Mouse (Mus musculus) myocyte (in vitro differentiated cells): ENCODE measurements around the gene Parl. TPM values are rescaled to one million over a fixed set of nuclear protein-coding genes. Genes with fewer than 3 reads are reported as not detected.

Experiments used
- H3K27me3 ChIP-seq: one replicate; pipeline ENCODE4 v1.6.1; 2011; ENCODE audit not compliant: control insufficient read depth, insufficient read depth, insufficient read length
- H3K36me3 ChIP-seq: one replicate; pipeline ENCODE4 v1.6.1; 2011; ENCODE audit not compliant: control insufficient read depth, insufficient read depth
- H3K4me2 ChIP-seq: one replicate; pipeline ENCODE4 v1.6.1; 2011; ENCODE audit warnings: low read depth, control low read depth
- H3K4me3 ChIP-seq: one replicate; pipeline ENCODE4 v1.5.1; 2011; ENCODE audit warnings: mild to moderate bottlenecking, control low read depth, moderate library complexity
- H3K79me2 ChIP-seq: one replicate; pipeline ENCODE4 v1.6.1; 2011; ENCODE audit not compliant: control insufficient read depth, insufficient read depth
- H3ac ChIP-seq: one replicate; pipeline ENCODE4 v1.6.1; 2011; ENCODE audit not compliant: control insufficient read depth, insufficient read length
- CEBPB ChIP-seq: IDR thresholded peaks from 2 replicates; pipeline ENCODE4 v1.6.1; 2011; ENCODE audit warnings: mild to moderate bottlenecking, moderate library complexity; ENCODE audit not compliant: poor library complexity, insufficient read depth, severe bottlenecking
- E2F4 ChIP-seq: IDR thresholded peaks from one replicate; pipeline ENCODE4 v1.6.1; 2011; ENCODE audit warnings: mild to moderate bottlenecking, control low read depth, moderate library complexity; ENCODE audit not compliant: insufficient read depth
- MAX ChIP-seq: IDR thresholded peaks from one replicate; pipeline ENCODE4 v1.6.1; 2011; ENCODE audit warnings: low read depth, mild to moderate bottlenecking, control low read depth
- MYOD1 ChIP-seq, 3 experiments: IDR thresholded peaks; one replicate each; pipeline ENCODE4 v1.6.1; 2011; ENCODE audit warnings: control low read depth in 2 of 3, low read depth in 2 of 3, mild to moderate bottlenecking in 2 of 3, moderate library complexity in 1 of 3; ENCODE audit not compliant: insufficient read length in 2 of 3, control insufficient read depth in 1 of 3
- MYOG ChIP-seq, 3 experiments: IDR thresholded peaks; one replicate each; pipeline ENCODE4 v1.6.1; 2011; ENCODE audit warnings: control low read depth in 2 of 3, low read depth in 2 of 3, mild to moderate bottlenecking in 2 of 3; ENCODE audit not compliant: insufficient read length in 2 of 3, control insufficient read depth in 1 of 3, insufficient read depth in 1 of 3
- POLR2A ChIP-seq: IDR thresholded peaks from one replicate; pipeline ENCODE4 v1.6.1; 2011; ENCODE audit warnings: low read depth, mild to moderate bottlenecking, control low read depth, moderate library complexity; ENCODE audit not compliant: insufficient read length
- POLR2AphosphoS2 ChIP-seq: IDR thresholded peaks from one replicate; pipeline ENCODE4 v1.6.1; 2011; ENCODE audit warnings: low read depth, control low read depth; ENCODE audit not compliant: insufficient read length
- REST ChIP-seq: IDR thresholded peaks from one replicate; pipeline ENCODE4 v1.6.1; 2011; ENCODE audit warnings: mild to moderate bottlenecking, control low read depth, moderate library complexity; ENCODE audit not compliant: insufficient read depth, insufficient read length
- SRF ChIP-seq: IDR thresholded peaks from one replicate; pipeline ENCODE4 v1.6.1; 2011; ENCODE audit warnings: low read depth; ENCODE audit not compliant: control insufficient read depth, insufficient read length
- TCF12 ChIP-seq: IDR thresholded peaks from one replicate; pipeline ENCODE4 v1.6.1; 2011; ENCODE audit warnings: mild to moderate bottlenecking, control low read depth; ENCODE audit not compliant: poor library complexity, insufficient read depth, severe bottlenecking
- TCF3 ChIP-seq: IDR thresholded peaks from one replicate; pipeline ENCODE4 v1.6.1; 2011; ENCODE audit warnings: low read depth, control low read depth; ENCODE audit not compliant: insufficient read length
- USF1 ChIP-seq: IDR thresholded peaks from one replicate; pipeline ENCODE4 v1.6.1; 2011; ENCODE audit warnings: low read depth, mild to moderate bottlenecking, control low read depth, moderate library complexity
- polyA plus RNA-seq: library from polyadenylated mRNA; unstranded; fragments of >200 nt; fragmentation: generic; extraction: Trizol; gene quantifications from one replicate; pipeline ENCODE4 v1.2.1, GENCODE M21; 2012; ENCODE audit warnings: missing spikeins

Parl gene
- polyA plus RNA-seq, 1 experiment: 151 TPM

DNA sequence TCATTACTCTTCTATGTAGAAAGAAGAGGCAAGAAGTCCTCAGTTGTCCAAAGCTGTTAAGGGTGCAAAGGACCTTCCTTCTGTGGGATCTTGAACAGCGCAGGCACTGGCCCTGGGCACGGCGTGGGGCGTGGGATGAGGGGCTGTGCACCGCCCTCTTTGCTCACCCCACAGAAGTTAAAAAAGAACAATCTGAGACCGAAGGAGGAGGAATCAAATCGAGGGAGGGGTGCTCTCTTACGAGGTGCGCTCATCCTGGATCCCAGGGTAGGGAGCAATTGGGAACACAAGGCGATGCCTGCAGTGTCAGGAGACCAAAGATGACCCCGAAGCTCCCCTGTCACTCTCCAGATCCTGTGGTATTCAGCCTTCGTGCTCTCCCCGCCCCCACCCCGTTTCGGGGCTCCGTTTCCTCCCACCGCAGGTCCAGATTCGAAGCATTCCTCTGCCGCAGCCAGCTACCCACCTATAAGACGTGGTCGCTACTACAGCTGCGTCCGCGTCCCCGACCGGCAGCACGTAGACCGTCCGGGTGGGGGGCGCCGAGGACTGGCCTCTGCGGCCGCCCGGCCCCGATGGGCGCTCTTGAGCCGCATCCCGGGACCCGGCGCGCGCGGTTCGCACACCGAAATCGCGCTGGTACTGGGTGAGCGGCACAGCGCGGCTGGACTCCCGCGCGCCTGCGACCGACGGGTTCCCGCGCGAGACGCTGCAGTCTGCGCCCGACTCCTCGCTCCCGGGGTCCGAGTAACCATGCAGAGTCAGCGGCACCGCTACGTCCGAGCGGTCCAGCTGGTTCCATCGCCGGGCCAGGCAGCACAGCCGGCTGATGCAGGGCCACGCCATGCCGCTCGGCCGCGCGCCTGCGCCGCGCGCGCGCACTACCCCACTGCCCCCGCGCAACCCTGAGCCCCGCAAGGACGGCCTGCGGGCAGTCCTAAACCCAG, 61.4 kb downstream of the Parl start, which contains the start of gene Map6d1:
Gene Map6d1 (minus strand): TSS at position 891 of the 947 bp plus-strand sequence.
- H3K4me2 ChIP-seq: peak within 1 kb of the TSS; percentile 78
- TF ChIP-seq POLR2A: peak; percentile 63
- TF ChIP-seq MYOD1 (IDR thresholded peaks at IDR 0.05; ENCODE audit: control insufficient read depth in 1 of 3, insufficient read length in 2 of 3, low read depth in 2 of 3): peak in 1 of 3 experiments; percentile 25
- no peak for TF ChIP-seq E2F4
- H3K36me3 ChIP-seq: no peaks in the 10 kb centered on the region
- H3K27me3 ChIP-seq: peaks cover 9% of the 10 kb centered on the region
- peak within 1 kb of the TSS; percentile 62 for H3ac ChIP-seq
- H3K4me3 ChIP-seq: peak within 1 kb of the TSS; percentile 22
- no peaks in the 10 kb centered on the region for H3K79me2 ChIP-seq

DNA sequence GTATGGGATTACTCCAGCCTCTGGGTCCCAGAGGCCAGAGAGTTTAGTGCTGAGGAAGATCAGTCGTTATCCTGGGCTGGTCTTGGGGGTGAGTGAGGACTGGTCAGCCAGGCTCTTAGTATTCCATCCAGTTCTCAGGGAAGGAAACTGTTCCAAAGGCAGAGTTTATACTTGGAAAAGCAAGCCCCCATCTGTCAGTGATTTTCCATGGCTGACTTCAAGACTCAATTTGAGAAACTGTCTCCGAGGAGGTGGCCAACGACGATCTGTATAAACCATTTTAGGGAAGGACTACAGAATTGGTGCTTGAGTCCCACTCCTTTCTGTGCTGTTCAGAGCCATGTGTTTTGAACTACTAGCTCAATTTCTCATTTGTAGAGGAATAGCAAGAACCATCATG, 63.5 kb downstream of the Parl start:
- no peak overlapping the region for H3K4me3 ChIP-seq
- H3K27me3 ChIP-seq: peaks cover 9% of the 10 kb centered on the region
- no peak for TF ChIP-seq SRF
- TF ChIP-seq TCF3: no peak
- no peak for TF ChIP-seq REST
- TF ChIP-seq TCF12: no peak
- no peak for TF ChIP-seq MYOD1 (IDR thresholded peaks at IDR 0.05; ENCODE audit: control insufficient read depth in 1 of 3, insufficient read length in 2 of 3, low read depth in 2 of 3)
- no peak for TF ChIP-seq MAX
- TF ChIP-seq MYOG (IDR thresholded peaks at IDR 0.05; ENCODE audit: control insufficient read depth in 1 of 3, insufficient read depth in 1 of 3, insufficient read length in 2 of 3, low read depth in 2 of 3): no peak
- no peak for TF ChIP-seq CEBPB
- no peak for TF ChIP-seq POLR2AphosphoS2
- no peak for TF ChIP-seq USF1
- no peak for TF ChIP-seq POLR2A
- TF ChIP-seq E2F4: no peak
- no peak overlapping the region for H3K4me2 ChIP-seq
- no peaks in the 10 kb centered on the region for H3K36me3 ChIP-seq
- no peaks in the 10 kb centered on the region for H3K79me2 ChIP-seq
- no peak overlapping the region for H3ac ChIP-seq

DNA sequence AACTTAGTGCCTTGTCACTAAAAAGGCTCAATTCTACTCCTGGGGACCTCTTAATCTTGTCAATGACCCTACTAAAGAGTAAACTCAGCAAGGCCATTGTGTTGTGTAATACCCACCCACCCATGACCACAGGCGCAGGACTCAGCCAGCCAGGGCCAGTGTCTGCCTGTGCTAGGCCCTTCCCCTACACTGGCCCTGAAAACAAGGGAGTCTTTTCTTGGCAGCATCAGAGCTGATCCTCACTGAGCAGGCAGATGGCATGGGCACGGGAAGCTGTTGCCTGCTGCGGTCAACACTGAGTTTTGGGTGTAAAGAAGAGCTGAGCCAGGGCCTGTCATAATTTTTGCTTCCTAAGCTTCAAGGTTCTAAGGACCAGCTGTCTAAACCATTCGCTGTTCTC, 64.8 kb downstream of the Parl start:
- no peak overlapping the region for H3K4me3 ChIP-seq
- H3K36me3 ChIP-seq: no peaks in the 10 kb centered on the region
- H3K79me2 ChIP-seq: no peaks in the 10 kb centered on the region
- no peak overlapping the region for H3ac ChIP-seq
- peaks cover 9% of the 10 kb centered on the region for H3K27me3 ChIP-seq
- H3K4me2 ChIP-seq: no peak overlapping the region
- TF ChIP-seq E2F4 (no peak), REST (no peak), MAX (no peak), TCF12 (no peak), SRF (no peak), CEBPB (no peak), POLR2AphosphoS2 (no peak), USF1 (no peak), POLR2A (no peak), MYOD1 (IDR thresholded peaks at IDR 0.05; ENCODE audit: control insufficient read depth in 1 of 3, insufficient read length in 2 of 3, low read depth in 2 of 3) (no peak), MYOG (IDR thresholded peaks at IDR 0.05; ENCODE audit: control insufficient read depth in 1 of 3, insufficient read depth in 1 of 3, insufficient read length in 2 of 3, low read depth in 2 of 3) (no peak), TCF3 (no peak)

DNA sequence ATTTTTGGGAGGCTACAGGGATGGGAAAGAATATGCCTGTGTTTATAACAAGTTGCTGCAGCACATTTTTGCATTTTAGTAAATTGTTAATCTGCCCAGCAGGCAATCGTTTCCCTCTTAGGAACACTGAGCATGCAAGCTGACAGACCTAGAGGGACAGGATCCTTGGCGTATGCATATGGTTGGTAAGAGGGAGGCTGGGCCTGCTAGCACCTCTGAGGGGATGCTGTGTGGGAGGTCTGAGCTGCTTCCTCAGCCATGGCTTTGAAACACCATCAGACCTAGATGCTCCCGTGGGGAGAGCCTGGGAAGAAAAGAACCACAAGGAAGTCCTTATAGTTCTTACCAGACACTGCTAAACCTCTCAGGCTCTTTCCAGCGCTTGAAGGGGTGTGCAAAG, 67.8 kb downstream of the Parl start:
- Histone ChIP-seq H3K79me2 (no peaks in the 10 kb centered on the region), H3K36me3 (no peaks in the 10 kb centered on the region), H3ac (no peak overlapping the region), H3K4me2 (no peak overlapping the region), H3K4me3 (no peak overlapping the region), H3K27me3 (no peaks in the 10 kb centered on the region)
- TF ChIP-seq USF1 (no peak), E2F4 (no peak), REST (no peak), CEBPB (no peak), SRF (no peak), TCF3 (no peak), MAX (no peak)

Other genes starting within 250 kb of the Parl start
- gene Klhl24, start 204.8 kb downstream of the Parl start, polyA plus RNA-seq: 11.3 TPM
- 6.4 TPM for gene Yeats2, start 161.3 kb downstream of the Parl start, polyA plus RNA-seq
- 0.28 TPM for gene Map6d1, start 61.0 kb downstream of the Parl start, polyA plus RNA-seq
- gene Cyp2ab1, start 23.0 kb upstream of the Parl start, polyA plus RNA-seq: 0.50 TPM
- gene Abcc5, start 124.0 kb upstream of the Parl start, polyA plus RNA-seq: 23.1 TPM
- gene Eif2b5, start 196.4 kb upstream of the Parl start, polyA plus RNA-seq: 94.7 TPM
- 32.9 TPM for gene Dvl3, start 214.6 kb upstream of the Parl start, polyA plus RNA-seq
- 446 TPM for gene Ap2m1, start 233.1 kb upstream of the Parl start, polyA plus RNA-seq
- 50.2 TPM for gene Abcf3, start 246.2 kb upstream of the Parl start, polyA plus RNA-seq